Mouse (Mus musculus) frontal cortex, postnatal 14 days (tissue): ENCODE data around the gene Lnx2.
A peak's percentile ranks its signal among the peaks of the same experiment; 100 is the strongest.

Experiments
- DNase-seq, 2 experiments: peaks; one replicate each; pipeline ENCODE4 v3.0.0; 2022; ENCODE audit warnings: low spot score in 2 of 2

The Lnx2 gene

DNA sequence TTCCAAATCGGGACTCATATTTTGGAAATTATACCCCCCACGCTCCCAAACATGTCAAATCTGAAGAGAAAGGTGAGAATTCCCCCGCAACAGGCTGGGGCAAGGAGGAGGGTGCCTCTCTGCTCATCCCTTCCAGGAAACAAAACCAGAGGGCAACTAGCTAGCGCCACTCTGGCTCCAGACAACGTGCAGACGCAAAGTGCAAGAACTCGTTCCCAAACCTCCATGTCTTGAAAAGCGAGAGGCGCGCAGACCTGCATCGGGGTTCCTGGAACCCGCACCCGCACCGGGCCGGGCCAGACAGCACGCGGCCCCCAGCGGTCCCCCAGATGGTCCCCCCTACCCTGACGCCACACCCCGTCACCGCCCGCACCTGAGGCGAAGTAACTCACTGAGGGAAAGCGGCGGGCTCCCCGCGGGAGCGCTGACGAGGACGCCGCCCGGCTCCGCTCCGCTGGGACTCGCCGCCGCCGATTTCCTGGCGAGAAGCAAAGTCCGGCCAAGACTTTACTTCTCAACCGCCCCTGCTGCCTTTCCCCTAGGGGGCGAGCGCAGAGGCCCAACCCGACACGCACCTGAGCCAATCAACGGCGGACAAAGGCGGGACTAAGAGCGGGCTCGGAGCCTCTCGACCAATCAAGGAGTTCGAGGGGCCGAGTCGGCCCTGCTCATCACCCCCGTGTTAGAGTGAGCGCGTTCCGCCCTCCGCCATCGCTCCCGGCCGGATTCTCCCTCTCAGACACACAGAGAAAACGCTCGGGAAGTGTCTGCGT, at the start of gene Lnx2:
Gene Lnx2, minus strand, starts transcription at position 561 of the 773 bp plus-strand sequence.
- DNase-seq = peak; percentile 96 to 98

DNA sequence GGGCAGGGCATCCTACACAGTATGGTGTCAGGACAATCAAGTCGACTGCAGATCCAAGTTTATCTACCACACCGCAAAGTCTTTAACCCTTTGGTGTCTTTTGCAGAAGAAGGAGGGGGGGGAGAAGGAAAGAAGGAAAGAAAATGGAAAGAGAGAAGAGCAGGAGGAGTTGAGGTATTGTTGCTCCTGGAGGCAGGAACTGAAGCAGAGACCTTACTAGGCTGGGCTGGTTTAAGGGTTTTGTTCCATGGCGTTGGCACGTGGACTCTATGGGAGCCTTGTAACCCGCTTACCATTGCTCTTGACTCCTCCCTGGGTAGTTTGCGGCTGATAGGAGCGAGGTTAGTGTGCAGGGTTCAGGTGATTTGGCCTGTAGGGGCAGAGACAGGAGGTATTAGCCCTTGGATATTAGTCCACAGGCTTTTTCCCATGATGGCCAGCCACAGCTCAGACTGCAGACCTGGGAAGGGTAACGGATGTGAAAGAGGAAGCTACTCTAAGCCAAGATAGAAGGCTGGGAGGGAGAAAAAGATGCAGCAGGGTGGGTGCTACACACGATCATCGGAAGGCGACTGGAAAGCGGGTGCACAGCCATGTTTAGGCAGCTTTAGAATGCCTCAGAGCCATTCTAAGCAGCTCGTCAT, 49.3 kb upstream of the Lnx2 start:
- no peak for DNase-seq

DNA sequence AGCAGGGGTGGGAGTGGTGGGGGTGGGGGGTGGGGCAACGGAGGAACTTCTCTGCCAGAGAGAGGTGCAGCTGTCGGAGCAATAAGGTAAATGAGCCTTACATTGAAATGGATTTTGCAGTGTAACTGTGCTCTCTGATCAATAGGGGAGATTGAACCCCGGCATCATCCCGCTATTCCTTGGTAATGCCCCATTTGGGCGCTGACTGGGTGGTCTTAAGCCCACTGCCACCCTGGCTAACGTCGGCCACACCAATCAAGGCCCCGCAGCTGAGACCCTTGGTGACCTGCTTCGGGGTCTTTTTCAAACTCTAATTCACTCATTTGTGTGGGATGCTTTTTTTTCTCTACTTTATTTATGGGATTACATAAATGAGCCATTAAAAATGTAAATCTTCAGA, 48.4 kb upstream of the Lnx2 start:
- DNase-seq = no peak

DNA sequence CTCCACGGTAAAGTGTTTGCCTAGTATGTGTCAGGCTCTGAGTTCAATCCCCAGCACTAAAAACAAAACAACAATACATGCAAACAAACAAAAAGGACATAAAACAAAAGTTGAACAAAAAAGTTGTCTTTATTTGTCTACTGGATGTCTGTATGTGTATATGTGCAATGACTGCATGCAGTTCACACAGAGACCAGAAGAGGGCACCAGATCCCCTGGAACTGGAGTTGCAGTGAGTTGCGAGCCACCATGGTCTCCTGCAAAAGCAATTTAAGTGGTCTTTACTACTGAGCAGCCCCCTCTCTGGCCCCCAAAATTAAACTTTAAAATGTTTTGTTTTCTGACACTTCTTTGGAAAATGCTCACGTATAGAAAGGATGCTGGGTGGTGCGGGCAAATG, 44.8 kb upstream of the Lnx2 start:
- no peak for DNase-seq

DNA sequence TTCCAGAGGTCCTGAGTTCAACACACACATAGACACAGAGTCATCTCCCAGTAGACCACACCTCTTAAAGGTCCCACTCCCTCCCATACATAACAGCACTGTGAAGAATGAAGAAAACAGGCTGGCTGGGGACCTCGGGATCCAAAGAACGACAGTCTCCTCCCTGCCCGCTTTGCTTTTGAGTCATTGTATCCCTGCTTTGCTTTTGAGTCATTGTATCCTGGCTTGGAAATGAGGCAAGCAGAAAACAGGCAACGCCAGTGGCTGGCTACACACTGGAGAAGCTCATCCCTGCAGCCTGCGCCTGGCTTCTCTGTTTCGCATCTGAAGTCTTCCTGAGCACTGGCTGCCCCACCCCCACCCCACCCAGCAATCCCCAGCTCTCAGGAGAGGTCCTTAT, 40.6 kb upstream of the Lnx2 start:
- DNase-seq = no peak

DNA sequence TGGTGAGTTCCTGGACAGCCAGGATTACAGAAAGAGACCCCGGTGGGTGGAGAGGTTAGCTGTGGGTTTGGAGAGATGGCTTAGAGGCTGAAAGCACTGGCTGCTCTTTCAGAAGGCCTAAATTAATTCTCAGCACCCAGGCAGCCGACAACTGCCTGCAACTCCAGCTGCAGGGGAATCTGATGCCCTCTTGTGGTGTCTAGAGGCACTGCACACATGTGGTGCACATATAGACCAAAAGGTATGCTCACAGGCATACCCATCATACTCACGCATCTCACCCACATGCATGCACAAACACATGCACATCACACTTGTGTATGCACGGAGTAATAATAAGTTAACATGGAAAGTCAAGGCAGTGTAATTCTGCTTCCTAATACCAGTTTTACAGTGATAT, 39.2 kb upstream of the Lnx2 start:
- DNase-seq = no peak

DNA sequence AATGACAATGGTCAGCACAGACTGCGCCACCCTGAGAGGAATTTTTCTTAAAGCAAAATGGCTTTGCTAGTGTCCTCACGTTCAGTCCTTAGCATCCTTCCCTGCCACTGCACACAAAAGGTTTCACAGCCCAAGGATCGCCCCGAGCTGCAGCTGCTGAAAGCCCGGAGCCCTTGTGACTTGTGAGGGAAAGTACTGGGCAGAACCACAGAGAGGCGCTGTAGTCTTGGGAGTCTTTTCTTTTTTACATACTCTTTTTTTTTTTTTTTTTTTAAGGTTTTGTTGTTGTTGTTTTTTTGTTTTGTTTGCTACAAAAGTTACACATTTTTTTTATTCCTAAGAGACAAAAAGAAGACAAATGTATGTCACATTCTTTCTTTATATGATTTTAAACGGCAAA, 38.4 kb upstream of the Lnx2 start:
- no peak for DNase-seq

DNA sequence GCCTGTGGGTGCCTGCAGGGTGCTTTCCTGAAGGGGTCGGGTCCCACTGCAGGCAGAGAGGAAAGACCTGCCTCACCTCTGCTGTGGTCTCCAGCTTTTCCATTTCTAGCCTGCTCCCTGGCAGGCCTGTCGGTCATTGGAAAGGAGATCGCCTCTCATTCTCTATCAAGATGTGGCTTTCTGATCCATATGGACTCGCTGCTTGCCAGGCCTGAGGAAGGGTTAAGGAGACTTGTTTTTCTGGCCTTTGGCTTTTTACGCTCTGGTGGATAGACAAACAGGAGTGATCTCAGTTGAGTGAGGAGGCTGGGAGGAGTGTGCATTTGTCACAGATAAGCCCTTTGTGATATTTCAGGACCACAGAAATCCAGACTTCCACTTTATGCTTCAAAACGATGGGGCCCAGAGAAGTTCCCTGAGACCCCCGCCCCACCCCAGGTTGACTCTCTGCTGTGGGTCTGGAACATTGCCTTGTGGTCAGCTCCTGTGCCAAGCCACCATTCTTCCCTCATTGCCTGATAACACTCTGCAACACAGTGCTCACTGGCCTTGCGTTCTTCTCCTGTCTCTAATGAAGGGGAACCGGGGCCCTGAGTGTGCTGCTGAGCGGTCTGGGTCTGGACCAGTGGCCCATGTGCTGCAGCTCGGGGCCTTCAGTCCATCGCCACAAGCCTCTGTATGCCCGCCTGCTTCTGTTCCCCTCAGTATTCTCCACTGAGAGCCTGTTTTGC, 32.6 kb upstream of the Lnx2 start:
- DNase-seq = no peak

DNA sequence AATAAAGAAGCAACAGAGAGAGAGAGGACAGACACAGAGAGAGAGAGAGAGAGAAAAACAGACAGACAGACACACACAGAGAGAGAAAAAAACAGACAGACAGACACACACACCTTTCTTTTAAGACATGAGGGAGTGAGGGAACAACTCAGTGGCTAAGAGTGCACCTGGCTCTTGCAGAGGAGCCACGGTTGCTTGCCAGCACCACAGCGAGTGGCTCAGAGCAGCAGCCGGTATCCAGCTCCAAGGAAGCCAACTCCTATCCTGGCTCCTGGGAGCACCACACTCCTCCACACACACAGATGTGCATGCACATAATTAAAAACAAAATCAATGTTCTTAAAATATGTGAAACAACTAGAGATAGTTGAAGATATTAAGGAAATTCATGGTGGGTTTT, 30.9 kb upstream of the Lnx2 start:
- DNase-seq = no peak

DNA sequence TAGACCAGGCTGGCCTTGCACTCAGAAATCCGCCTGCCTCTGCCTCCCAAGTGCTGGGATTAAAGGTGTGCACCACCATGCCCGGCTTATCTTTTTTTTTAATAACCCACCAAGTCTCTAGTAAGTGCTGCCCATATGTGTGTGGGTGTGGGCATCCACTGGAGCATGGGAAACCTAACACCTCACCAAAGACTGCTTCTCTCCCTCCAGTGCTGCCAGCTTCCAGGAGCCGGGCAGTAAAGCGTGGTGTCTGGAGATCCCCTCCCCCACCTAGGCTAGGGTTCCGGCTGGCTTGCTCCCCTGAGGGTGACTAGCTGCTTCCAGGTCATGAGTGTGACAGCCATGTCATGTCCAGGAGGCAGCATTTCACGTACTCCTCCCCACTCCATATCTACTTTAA, 25.9 kb upstream of the Lnx2 start:
- no peak for DNase-seq

DNA sequence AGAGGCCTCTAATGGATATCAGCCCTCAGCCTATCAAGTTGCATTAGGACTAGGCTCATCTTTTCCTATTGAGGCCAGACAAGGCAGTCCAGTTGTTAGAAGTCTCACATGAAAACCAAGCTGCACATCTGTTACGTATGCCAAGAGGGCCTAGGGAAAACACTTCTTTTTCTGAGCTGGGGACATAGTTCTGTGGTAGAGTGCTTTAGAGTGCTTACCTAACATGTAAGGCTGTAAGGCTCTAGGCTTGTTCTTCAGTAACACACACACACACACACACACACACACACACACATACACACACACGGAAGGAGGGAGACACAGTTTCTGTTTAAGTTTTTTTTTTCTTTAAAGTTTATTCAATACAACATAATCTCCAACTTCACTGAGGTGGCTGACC, 23.8 kb upstream of the Lnx2 start:
- DNase-seq = no peak

DNA sequence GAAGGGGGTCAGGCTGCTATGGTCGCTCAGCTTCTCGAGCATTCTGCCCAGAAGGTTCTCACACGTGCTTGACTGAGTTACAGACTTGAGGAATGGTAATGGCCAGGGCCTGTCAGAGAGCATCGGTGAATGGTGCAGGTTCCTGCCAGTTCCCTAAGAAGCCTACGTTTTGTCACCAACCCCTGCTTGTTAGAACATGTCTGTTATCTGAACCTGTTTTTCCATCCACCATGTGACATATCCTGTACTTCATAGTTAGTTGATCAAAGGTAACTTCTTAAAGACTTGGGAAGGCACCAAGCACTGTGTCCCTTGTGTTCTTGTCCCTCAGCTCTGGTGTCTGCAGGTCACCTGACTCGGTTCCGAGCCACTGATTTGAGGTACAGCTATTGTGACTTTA, 22.3 kb upstream of the Lnx2 start:
- no peak for DNase-seq

DNA sequence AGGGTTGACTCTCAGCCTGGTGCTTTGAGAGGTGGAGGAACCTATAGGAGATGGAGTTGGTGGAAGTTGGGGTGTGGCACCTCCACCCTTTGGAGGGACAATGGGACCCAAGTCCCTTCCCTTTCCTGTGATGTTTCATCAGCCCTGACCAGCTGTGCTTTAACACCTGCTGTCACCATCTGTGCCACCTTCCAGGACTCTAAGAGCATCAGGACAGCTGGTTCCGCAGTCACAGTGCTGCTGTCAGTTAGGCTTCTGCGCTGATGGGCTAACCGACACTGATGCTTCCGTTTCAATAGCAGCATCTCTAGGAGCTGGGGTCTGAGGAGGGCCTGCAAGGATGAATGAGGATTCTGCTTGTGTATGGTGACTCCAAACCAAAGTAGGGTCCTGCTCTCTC, 20.2 kb upstream of the Lnx2 start:
- DNase-seq = no peak

DNA sequence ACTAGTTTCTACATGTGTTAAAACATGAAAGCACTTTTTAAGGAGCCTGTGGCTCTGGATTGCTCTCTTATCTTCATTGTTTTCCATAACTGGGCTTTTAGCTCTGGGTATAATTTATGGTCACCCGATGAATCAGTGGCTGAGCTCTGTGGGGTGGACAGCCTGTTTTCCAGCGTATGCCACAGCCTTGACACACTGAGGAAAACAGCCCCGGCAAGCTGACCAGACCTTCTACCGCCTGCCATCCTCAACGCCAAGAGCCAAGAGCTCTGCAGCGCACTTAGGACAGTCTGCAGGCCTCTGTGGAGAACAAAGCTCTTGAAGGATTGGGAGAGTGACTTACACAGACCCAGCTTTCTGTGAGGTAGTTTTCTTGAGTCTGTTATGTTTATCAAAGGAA, 17.9 kb upstream of the Lnx2 start:
- no peak for DNase-seq

DNA sequence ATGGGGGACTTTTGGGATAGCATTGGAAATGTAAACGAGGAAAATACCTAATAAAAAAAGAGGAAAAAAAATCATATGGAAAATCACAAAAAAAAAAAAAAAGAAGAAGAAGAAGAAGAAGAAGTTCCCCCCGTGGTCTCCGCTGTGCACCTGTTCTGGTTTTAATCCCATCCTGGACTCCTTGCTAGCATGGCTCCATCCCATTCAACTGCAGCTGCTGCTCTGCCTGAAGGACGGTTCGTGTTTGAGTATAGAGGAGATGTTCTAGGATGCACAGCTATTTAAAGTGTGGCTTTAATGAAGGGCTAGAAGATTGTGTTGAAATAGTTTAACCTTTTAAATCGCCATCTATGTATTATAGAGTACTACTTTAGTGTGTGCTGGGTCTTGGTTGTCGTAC, 16.1 kb upstream of the Lnx2 start:
- no peak for DNase-seq

DNA sequence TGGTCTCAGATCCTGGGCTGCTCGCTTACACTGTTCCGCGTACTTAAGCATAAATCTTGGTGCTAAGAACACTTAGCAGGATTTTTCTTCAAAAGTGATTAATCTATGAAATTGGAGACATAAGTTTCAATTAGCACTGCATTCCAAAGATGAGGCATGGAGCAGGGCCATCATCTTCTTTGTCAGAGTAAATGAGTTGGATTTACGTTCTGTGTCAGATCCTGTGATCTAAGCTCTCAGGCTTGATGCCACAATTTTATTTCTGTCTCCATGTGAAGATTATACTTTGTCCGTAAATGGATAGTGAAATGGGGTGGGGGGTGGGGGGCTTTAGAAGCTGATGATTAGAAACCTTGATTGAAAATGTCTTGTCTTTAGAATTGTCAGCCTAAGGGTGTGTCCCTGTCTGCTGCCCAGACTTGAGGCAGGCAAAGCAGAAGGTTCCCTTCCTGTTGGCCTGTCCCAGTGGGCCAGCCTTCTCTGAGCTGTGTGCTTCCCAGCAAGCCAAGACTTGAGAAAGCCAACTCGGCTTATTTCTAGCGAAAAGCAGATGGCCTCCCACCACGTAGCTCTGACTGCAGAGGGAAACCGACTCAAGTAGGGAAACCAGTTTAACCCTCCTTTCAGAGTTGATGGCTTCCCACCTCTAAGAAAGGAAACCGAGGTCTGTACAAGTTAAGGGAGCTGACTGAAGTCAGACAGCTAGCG, 14.0 kb upstream of the Lnx2 start:
- DNase-seq = no peak

DNA sequence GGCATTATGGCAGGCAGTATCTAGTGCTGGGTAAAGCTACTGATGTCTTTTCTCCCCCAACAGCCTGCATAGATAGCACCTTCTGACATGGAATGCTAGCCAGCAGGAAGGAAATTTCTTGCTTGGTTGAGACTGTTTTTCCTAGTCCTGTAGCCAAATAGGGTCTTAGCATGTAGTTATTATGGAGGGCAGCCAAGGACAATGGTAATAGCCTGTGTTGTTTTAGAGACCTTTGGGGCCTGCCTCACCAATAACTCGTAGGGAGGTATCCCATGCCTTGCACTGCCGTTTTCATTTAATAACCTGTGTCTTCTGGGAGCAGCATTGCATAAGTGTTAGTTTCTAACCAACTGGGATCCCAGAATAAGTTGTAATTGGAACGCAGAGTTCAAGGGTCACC, 13.4 kb upstream of the Lnx2 start:
- DNase-seq = no peak

DNA sequence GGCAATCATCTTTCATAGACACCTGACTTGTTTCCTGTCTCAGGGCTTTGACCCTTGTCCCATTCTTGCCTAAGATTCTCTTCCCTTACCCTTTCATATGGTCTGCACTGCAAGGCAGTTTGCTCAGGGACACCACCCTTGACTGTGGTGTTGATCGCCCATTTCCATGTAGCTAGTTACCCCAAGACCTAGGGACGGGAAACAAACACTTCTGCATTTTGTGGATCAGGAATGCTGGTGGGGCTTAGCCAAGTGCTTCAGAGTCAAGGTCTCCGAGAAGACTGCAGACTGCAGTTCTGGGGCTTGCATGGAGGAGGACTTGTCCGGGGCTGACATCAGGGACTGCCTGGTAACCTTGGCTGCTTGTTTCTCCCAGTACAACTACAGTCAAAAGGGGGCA, 10.4 kb upstream of the Lnx2 start:
- no peak for DNase-seq

DNA sequence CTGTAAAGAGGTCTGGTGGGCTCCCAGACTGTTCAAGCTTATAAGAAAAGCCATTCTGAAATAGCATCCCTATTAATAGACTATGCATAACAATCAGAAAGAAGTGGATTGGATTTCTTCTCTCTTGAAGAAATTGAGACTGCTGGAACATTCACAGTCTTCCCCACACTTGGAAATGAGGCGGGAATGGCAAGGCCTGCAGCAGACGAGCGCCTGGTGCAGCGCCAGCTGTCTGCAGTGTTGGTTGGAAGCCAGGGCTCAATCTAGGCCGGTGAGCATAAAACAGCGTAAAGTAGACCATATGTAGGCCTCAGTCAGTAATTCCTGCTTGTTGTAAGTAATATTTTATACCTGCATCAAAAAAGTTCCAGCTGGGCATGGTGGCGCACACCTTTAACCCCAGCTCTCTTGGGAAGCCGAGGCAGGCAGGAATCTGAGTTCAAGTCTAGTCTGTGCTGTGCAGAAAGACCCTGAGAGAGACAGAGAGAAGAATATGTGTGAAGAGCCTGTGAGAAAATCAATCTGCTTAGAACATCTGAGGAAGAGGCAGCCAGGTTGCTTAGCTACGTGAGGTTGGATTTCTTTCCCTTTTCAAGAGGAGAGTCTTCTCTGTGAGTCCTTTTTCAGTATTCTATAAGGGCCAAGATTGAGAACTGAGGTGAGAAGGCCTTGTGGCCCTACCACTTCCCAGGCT, 9.0 kb upstream of the Lnx2 start:
- DNase-seq = peak; percentile 74 to 75

DNA sequence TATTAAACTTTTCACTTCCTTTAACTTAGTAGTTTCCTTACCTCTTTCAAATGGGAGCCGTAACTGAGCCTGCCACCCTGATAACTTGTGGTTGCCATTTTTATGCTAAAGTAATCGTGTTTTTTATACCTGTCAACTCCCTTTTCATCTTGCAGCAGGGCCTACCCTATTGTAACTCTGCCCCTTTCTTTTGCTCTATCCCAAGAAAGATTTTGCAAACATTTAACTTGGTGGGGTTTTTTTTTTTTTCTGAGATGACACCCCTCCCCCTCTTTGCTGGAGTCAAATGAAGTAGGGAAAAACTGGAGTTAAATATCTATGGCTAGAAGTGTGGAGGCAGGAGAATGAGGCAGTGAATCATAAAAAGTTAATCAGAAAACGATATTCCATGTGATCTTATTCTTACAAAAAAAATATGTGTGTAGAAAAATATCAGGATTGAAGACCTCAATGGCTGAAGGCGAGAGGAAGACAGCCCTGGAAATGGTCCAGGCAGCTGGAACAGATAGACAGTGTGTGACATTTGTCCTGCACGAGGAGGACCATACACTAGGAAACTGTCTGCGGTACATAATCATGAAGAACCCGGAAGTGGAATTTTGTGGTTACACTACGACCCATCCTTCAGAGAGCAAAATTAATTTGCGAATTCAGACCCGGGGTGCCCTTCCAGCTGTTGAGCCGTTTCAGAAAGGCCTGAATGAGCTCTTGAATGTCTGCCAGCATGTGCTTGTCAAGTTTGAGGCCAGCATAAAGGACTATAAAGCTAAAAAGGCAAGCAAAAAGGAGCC, 1.9 kb upstream of the Lnx2 start:
- no peak for DNase-seq
